In the genomic region with DNA sequence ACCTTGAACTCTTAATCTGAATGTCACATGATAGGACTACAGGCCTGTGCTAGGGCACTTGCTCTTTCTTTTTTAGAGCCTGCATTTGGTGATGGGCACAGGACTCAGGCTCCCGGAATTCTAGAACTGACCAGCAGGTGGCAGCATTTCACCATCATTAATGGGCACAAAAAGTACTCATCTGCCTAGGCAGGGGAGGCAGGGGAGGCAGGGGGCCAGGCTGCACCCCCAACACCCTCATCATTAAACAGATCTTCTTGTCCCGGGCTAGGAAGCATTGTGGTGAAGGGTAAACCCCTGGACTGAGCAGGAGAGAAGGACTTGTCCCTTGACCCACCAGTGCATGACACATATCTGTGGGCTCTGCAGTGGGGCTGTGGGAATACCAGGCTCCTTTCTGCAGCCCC, we compare ENCODE assay signal across 8 mouse cellular contexts. TPM values are rescaled to one million over a fixed set of nuclear protein-coding genes. Genes with fewer than 3 reads are reported as not detected.
DNase-seq lines count a peak whose midpoint lies in the region; ATAC-seq lines count a peak whose summit lies in the region.

No protein-coding gene starts in this region.

- peaks cover 7% of the 10 kb centered on the region; the same call in 1 of the 2 replicates for H3K27me3 ChIP-seq in forebrain, embryonic 12.5 days
- H3K27me3 ChIP-seq in hindbrain, embryonic 14.5 days (ENCODE audit: control insufficient read depth, insufficient read depth, low read length), result no peaks in the 10 kb centered on the region
- no peaks in the 10 kb centered on the region for H3K27me3 ChIP-seq in midbrain, embryonic 11.5 days (ENCODE audit: control insufficient read depth, insufficient read depth, low read length)

- 0% methylated on average over 2 of the region's 2 CpGs for WGBS in forebrain, embryonic 12.5 days
- 0% methylated on average over 2 of the region's 2 CpGs for WGBS in hindbrain, embryonic 14.5 days
- WGBS in midbrain, embryonic 11.5 days, result 0% methylated on average over 2 of the region's 2 CpGs

- H3K4me1 ChIP-seq in forebrain, embryonic 12.5 days, result peaks cover 12% of the 10 kb centered on the region
- H3K4me1 ChIP-seq in hindbrain, embryonic 14.5 days (replicated peaks; ENCODE audit: control insufficient read depth, insufficient read depth, low read length), result peaks cover 3% of the 10 kb centered on the region; the same call in 1 of the 2 replicates
- H3K4me1 ChIP-seq in midbrain, embryonic 11.5 days (ENCODE audit: control insufficient read depth, insufficient read depth, low read length), result no peaks in the 10 kb centered on the region

- H3K36me3 ChIP-seq in forebrain, embryonic 12.5 days (replicated peaks), result no peaks in the 10 kb centered on the region
- no peaks in the 10 kb centered on the region for H3K36me3 ChIP-seq in hindbrain, embryonic 14.5 days (replicated peaks; ENCODE audit: control insufficient read depth, insufficient read depth)
- no peaks in the 10 kb centered on the region for H3K36me3 ChIP-seq in midbrain, embryonic 11.5 days (ENCODE audit: control insufficient read depth, insufficient read depth, low read length)

- H3K4me3 ChIP-seq in forebrain, embryonic 12.5 days (replicated peaks), result no peak overlapping the region
- H3K4me3 ChIP-seq in hindbrain, embryonic 14.5 days (replicated peaks; ENCODE audit: low read length), result no peak overlapping the region
- no peak overlapping the region for H3K4me3 ChIP-seq in midbrain, embryonic 11.5 days (ENCODE audit: low read depth, low read length)

- H3K27ac ChIP-seq in forebrain, embryonic 12.5 days, result no peak overlapping the region
- no peak overlapping the region for H3K27ac ChIP-seq in hindbrain, embryonic 14.5 days
- H3K27ac ChIP-seq in midbrain, embryonic 11.5 days (ENCODE audit: low read depth, low read length), result no peak overlapping the region

- peak; percentile 56; the same call in 1 of the 2 replicates for ATAC-seq in cerebellum, adult (ENCODE audit: insufficient number of reproducible peaks, low FRiP score, low TSS enrichment)
- peak; percentile 79 for ATAC-seq in forebrain, embryonic 12.5 days (ENCODE audit: low FRiP score)
- ATAC-seq in hindbrain, embryonic 14.5 days (ENCODE audit: low FRiP score), result peak; percentile 46; the same call in 1 of the 2 replicates
- ATAC-seq in midbrain, embryonic 11.5 days (ENCODE audit: low FRiP score), result peak; percentile 58; the same call in 1 of the 2 replicates

- no peak overlapping the region for H3K4me2 ChIP-seq in forebrain, embryonic 12.5 days
- no peak overlapping the region for H3K4me2 ChIP-seq in hindbrain, embryonic 14.5 days (replicated peaks)
- no peak overlapping the region for H3K4me2 ChIP-seq in midbrain, embryonic 11.5 days

- H3K9me3 ChIP-seq in forebrain, embryonic 12.5 days, result no peaks in the 10 kb centered on the region
- H3K9me3 ChIP-seq in hindbrain, embryonic 14.5 days (ENCODE audit: control insufficient read depth, low read length), result no peaks in the 10 kb centered on the region
- no peaks in the 10 kb centered on the region for H3K9me3 ChIP-seq in midbrain, embryonic 11.5 days (ENCODE audit: control insufficient read depth, low read length)

- no peak overlapping the region for H3K9ac ChIP-seq in forebrain, embryonic 12.5 days
- no peak overlapping the region for H3K9ac ChIP-seq in hindbrain, embryonic 14.5 days
- H3K9ac ChIP-seq in midbrain, embryonic 11.5 days (ENCODE audit: low read length), result no peak overlapping the region

- DNase-seq in cerebellum, adult 11-12 months, result no peak
- DNase-seq in c-Kit-positive CD71-negative TER-119-negative erythroid progenitor cells, embryonic 14.5 days (ENCODE audit: low read depth), result peak; percentile 12
- DNase-seq in hindbrain, embryonic 14.5 days (ENCODE audit: low spot score), result peak; percentile 94
- DNase-seq in left cerebral cortex, adult 18-20 months (ENCODE audit: low spot score in 2 of 2), result peak; percentile 78 to 87
- peak; percentile 99 for DNase-seq in midbrain, embryonic 11.5 days (ENCODE audit: low spot score, missing footprints)
- peak; percentile 32 for DNase-seq in spleen, adult 12 weeks (ENCODE audit: low spot score)

RNA-seq across cellular contexts. Expression of a gene that starts 29.0 kb away (rescaled TPM):
- polyA plus RNA-seq in forebrain, embryonic 12.5 days (2016; fragmentation: Nextera tagmentation; extraction: Ambion mirVana), result 0.65 and 0.67 TPM in 2 replicates
- not detected in 2 replicates for polyA plus RNA-seq in hindbrain, embryonic 14.5 days (2014; fragmentation: Nextera tagmentation; extraction: Ambion mirVana)
- under 1 TPM in 1 of 2 experiments, not detected in 1; 0.30 TPM for total RNA-seq in left cerebral cortex, adult 18-20 months (2021)
- polyA plus RNA-seq in midbrain, embryonic 11.5 days (2014; fragmentation: Nextera tagmentation; extraction: Ambion mirVana), result 0.57 and 0.75 TPM in 2 replicates
